Mouse (Mus musculus): Measurements from ENCODE around the gene Klhdc2. TPM values are rescaled to one million over a fixed set of nuclear protein-coding genes. Genes with fewer than 3 reads are reported as not detected.

Gene Klhdc2
- polyA plus RNA-seq, 1 experiment from 2014 or later, result 313 TPM

DNA sequence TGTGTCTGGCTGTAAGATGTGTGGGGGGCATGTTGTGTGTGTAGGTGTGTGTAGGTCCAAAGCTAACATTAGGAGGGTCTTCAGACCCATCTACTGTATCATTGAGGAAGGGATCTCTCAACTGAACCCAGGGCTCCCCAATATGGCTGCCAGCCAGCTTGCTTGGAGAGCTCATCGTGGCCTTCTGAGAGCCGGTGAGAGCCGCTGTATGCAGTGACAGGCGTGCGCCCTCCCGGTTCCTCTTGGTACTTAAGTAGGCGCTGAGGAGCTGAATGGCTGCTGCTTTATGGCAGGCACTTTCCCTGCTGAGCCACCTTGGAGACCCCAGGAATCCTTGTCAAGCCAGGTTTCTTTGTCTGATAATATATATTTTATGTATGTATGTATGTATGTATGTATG, 9.9 kb downstream of the Klhdc2 start:
- Histone ChIP-seq H3K27me3 (no peaks in the 10 kb centered on the region), H3K9me3 (no peaks in the 10 kb centered on the region), H3K4me1 (replicated peaks) (no peaks in the 10 kb centered on the region), H3K4me2 (replicated peaks) (no peak overlapping the region), H3K27ac (no peak overlapping the region), H3K36me3 (peaks cover 93% of the 10 kb centered on the region), H3K9ac (replicated peaks) (no peak overlapping the region), H3K4me3 (replicated peaks) (no peak overlapping the region)
- ATAC-seq, result no peak
- 95% methylated on average over 7 of the region's 7 CpGs for WGBS

- no peaks in the 10 kb centered on the region for H3K27me3 ChIP-seq
- H3K4me1 ChIP-seq (replicated peaks), result no peaks in the 10 kb centered on the region
- H3K36me3 ChIP-seq, result peaks cover 89% of the 10 kb centered on the region
- H3K9ac ChIP-seq (replicated peaks), result no peak overlapping the region
- H3K4me3 ChIP-seq (replicated peaks), result no peak overlapping the region
- no peaks in the 10 kb centered on the region for H3K9me3 ChIP-seq
- no peak overlapping the region for H3K4me2 ChIP-seq (replicated peaks)
- H3K27ac ChIP-seq, result no peak overlapping the region
- WGBS, result 98% methylated on average over 4 of the region's 4 CpGs
- ATAC-seq, result no peak
These were observed 13.2 kb downstream of the Klhdc2 start for GRCm38 (mm10) chr12:69309659-69310058.

- no peaks in the 10 kb centered on the region for H3K9me3 ChIP-seq
- H3K27me3 ChIP-seq, result no peaks in the 10 kb centered on the region
- H3K4me2 ChIP-seq (replicated peaks), result no peak overlapping the region
- H3K27ac ChIP-seq, result no peak overlapping the region
- H3K4me1 ChIP-seq (replicated peaks), result no peaks in the 10 kb centered on the region
- no peak overlapping the region for H3K4me3 ChIP-seq (replicated peaks)
- peaks cover 73% of the 10 kb centered on the region for H3K36me3 ChIP-seq
- no peak overlapping the region for H3K9ac ChIP-seq (replicated peaks)
- no peak for ATAC-seq
These were observed 21.9 kb downstream of the Klhdc2 start for GRCm38 (mm10) chr12:69318431-69318830.

- 90% methylated on average over 3 of the region's 3 CpGs for WGBS
- no peaks in the 10 kb centered on the region for H3K27me3 ChIP-seq
- no peak overlapping the region for H3K4me3 ChIP-seq (replicated peaks)
- H3K4me1 ChIP-seq (replicated peaks), result no peaks in the 10 kb centered on the region
- H3K36me3 ChIP-seq, result peaks cover 69% of the 10 kb centered on the region
- no peak for ATAC-seq
- H3K9ac ChIP-seq (replicated peaks), result no peak overlapping the region
- no peaks in the 10 kb centered on the region for H3K9me3 ChIP-seq
- H3K27ac ChIP-seq, result no peak overlapping the region
- no peak overlapping the region for H3K4me2 ChIP-seq (replicated peaks)
These were observed 34.7 kb downstream of the Klhdc2 start for GRCm38 (mm10) chr12:69331187-69331586.

DNA sequence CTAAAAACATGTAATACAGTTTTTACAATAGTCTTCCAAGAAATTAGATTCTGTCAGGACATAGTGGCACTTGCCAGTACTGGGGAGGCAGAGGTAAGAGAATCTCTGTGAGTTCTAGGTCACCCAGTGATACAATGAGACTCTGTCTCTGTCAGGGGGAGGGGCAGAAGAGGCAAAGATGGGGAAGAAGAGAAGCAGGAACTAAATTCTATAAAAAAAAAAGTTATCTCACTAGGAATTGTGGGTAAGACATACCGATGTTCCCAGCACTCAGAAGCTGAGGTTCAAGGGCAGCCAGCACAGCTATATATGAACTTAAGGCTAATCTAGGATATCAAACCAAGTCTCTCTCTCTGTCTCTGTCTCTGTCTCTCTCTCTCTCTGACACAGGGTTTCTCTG, 35.7 kb downstream of the Klhdc2 start:
- Histone ChIP-seq H3K4me3 (replicated peaks) (no peak overlapping the region), H3K27me3 (no peaks in the 10 kb centered on the region), H3K9ac (replicated peaks) (no peak overlapping the region), H3K4me2 (replicated peaks) (no peak overlapping the region), H3K9me3 (no peaks in the 10 kb centered on the region), H3K36me3 (peaks cover 68% of the 10 kb centered on the region), H3K27ac (no peak overlapping the region), H3K4me1 (replicated peaks) (no peaks in the 10 kb centered on the region)
- ATAC-seq, result no peak
- 94% methylated on average over 1 of the region's 1 CpGs for WGBS

GRCm38 (mm10) chr12:69333547-69333946, 37.1 kb downstream of the Klhdc2 start:
- H3K27ac ChIP-seq, result no peak overlapping the region
- no peak for ATAC-seq
- no peak overlapping the region for H3K4me2 ChIP-seq (replicated peaks)
- H3K4me1 ChIP-seq (replicated peaks), result no peaks in the 10 kb centered on the region
- H3K9ac ChIP-seq (replicated peaks), result no peak overlapping the region
- no peaks in the 10 kb centered on the region for H3K27me3 ChIP-seq
- 90% methylated on average over 2 of the region's 2 CpGs for WGBS
- H3K36me3 ChIP-seq, result peaks cover 67% of the 10 kb centered on the region
- no peaks in the 10 kb centered on the region for H3K9me3 ChIP-seq
- H3K4me3 ChIP-seq (replicated peaks), result no peak overlapping the region

DNA sequence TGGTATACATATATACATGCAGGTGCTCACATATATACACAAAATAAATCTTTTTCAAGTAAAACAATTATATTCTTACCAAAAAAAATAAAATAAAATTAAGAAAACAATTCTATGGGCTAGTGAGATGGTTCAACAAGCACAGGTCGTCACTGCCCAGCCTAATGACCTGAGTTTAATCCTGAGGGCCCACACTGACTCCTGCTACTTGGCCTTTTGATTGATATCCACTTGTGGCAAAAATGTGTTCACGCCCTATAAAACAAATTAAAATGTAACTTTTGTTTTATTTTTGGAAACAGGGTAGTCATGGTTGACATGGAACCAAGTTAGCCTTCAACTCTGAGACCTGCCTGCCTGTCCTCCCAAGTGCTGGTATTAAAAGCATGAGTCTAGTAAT, 53.4 kb downstream of the Klhdc2 start:
- Histone ChIP-seq H3K4me2 (replicated peaks) (no peak overlapping the region), H3K9ac (replicated peaks) (no peak overlapping the region), H3K27me3 (no peaks in the 10 kb centered on the region), H3K4me1 (replicated peaks) (no peaks in the 10 kb centered on the region), H3K27ac (no peak overlapping the region), H3K4me3 (replicated peaks) (no peak overlapping the region), H3K9me3 (no peaks in the 10 kb centered on the region), H3K36me3 (peaks cover 76% of the 10 kb centered on the region)
- 90% methylated on average over 2 of the region's 2 CpGs for WGBS
- no peak for ATAC-seq

DNA sequence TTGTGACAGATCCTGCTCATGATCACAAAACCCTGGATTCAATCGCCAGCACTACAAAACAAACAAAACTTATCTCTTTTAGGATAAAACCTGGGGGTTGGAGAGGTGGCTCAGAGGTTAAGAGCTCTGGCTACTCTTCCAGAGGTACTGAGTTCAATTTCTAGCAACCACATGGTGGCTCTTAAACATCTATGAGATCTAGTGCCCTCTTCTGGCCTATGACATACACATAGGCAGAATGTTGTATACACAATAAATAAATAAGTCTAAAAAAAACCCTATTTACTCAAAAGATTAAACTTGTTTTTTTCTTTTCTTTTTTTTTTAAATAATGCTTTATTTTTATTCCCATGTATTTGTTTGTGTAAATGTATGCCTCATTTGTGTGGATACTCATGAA, 55.2 kb downstream of the Klhdc2 start:
- H3K36me3 ChIP-seq, result peaks cover 65% of the 10 kb centered on the region
- WGBS, result 91% methylated on average over 1 of the region's 1 CpGs

GRCm38 (mm10) chr12:69356546-69357299, 60.2 kb downstream of the Klhdc2 start, which contains the start of gene Nemf:
TSS of gene Nemf (minus strand) at chr12:69357165.
- Histone ChIP-seq H3K9ac (replicated peaks) (peak within 1 kb of the TSS; percentile 91), H3K4me2 (replicated peaks) (peak within 1 kb of the TSS; percentile 87), H3K4me3 (replicated peaks) (peak within 1 kb of the TSS; percentile 83), H3K9me3 (no peaks in the 10 kb centered on the region), H3K27me3 (no peaks in the 10 kb centered on the region), H3K27ac (peak within 1 kb of the TSS; percentile 89), H3K36me3 (peaks cover 26% of the 10 kb centered on the region), H3K4me1 (replicated peaks) (peaks cover 15% of the 10 kb centered on the region)
- peak; percentile 72 for ATAC-seq
- under 1% methylated on average over 43 of the region's 50 CpGs for WGBS

More for the DNA sequence above, 55.2 kb downstream of the Klhdc2 start:
- ATAC-seq, result no peak
- Histone ChIP-seq H3K9me3 (no peaks in the 10 kb centered on the region), H3K27ac (no peak overlapping the region), H3K27me3 (no peaks in the 10 kb centered on the region), H3K4me2 (replicated peaks) (no peak overlapping the region), H3K4me1 (replicated peaks) (peaks cover 12% of the 10 kb centered on the region), H3K9ac (replicated peaks) (no peak overlapping the region), H3K4me3 (replicated peaks) (no peak overlapping the region)

DNA sequence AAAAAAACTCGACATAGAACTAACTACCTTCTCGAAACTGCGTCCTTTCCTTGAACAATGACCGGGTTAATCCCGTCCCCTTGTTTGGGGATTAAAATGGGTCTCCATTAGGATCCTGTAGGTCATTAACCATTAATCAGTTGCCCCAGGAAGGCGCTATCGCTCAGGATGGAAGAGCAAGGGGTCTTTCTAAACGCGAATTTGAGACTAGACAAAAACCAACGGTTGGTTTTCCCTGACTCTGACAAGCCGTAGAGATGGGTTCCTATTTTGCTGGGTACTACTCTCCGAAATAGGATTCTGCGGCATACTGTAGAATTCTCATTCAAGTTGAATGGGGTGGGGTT, 60.8 kb downstream of the Klhdc2 start:
- Histone ChIP-seq H3K4me2 (replicated peaks) (peak overlapping the region; percentile 87), H3K9ac (replicated peaks) (peak overlapping the region; percentile 91), H3K4me3 (replicated peaks) (peak overlapping the region; percentile 83), H3K27ac (no peak overlapping the region), H3K27me3 (no peaks in the 10 kb centered on the region), H3K9me3 (no peaks in the 10 kb centered on the region), H3K36me3 (peaks cover 21% of the 10 kb centered on the region), H3K4me1 (replicated peaks) (peaks cover 20% of the 10 kb centered on the region)
- 5% methylated on average over 13 of the region's 13 CpGs for WGBS
- no peak; the same call in 1 of the 2 replicates for ATAC-seq

Other genes with a start within 250 kb of the Klhdc2 start
- 1,365 and 1,372 TPM in 2 replicates for gene Rps29, start 137.5 kb upstream of the Klhdc2 start, polyA plus RNA-seq (2015; fragmentation: Nextera tagmentation; extraction: Ambion mirVana)
- gene Lrr1, start 127.9 kb upstream of the Klhdc2 start, polyA plus RNA-seq (2015; fragmentation: Nextera tagmentation; extraction: Ambion mirVana), result 9.7 and 11.0 TPM in 2 replicates
- gene Rpl36al, start 112.6 kb upstream of the Klhdc2 start, polyA plus RNA-seq (2015; fragmentation: Nextera tagmentation; extraction: Ambion mirVana), result 369 and 374 TPM in 2 replicates
- 32.0 and 35.0 TPM in 2 replicates for gene Mgat2, start 112.5 kb upstream of the Klhdc2 start, polyA plus RNA-seq (2015; fragmentation: Nextera tagmentation; extraction: Ambion mirVana)
- gene Gm49383, start 99.6 kb upstream of the Klhdc2 start, polyA plus RNA-seq (2015; fragmentation: Nextera tagmentation; extraction: Ambion mirVana), result 20.7 and 24.5 TPM in 2 replicates
- gene Dnaaf2, start 98.3 kb upstream of the Klhdc2 start, polyA plus RNA-seq (2015; fragmentation: Nextera tagmentation; extraction: Ambion mirVana), result 8.2 and 8.9 TPM in 2 replicates
- 15.8 and 19.0 TPM in 2 replicates for gene Gm49384, start 92.4 kb upstream of the Klhdc2 start, polyA plus RNA-seq (2015; fragmentation: Nextera tagmentation; extraction: Ambion mirVana)
- 9.6 and 10.0 TPM in 2 replicates for gene Pole2, start 68.5 kb upstream of the Klhdc2 start, polyA plus RNA-seq (2015; fragmentation: Nextera tagmentation; extraction: Ambion mirVana)
- 9.1 and 10.5 TPM in 2 replicates for gene Klhdc1, start 55.5 kb upstream of the Klhdc2 start, polyA plus RNA-seq (2015; fragmentation: Nextera tagmentation; extraction: Ambion mirVana)
- gene Nemf, start 60.5 kb downstream of the Klhdc2 start, polyA plus RNA-seq (2015; fragmentation: Nextera tagmentation; extraction: Ambion mirVana), result 97.3 and 103 TPM in 2 replicates
- gene Arf6, start 75.5 kb downstream of the Klhdc2 start, polyA plus RNA-seq (2015; fragmentation: Nextera tagmentation; extraction: Ambion mirVana), result 23.9 and 27.8 TPM in 2 replicates
- 0.72 and 1.5 TPM in 2 replicates for gene Gm9887, start 75.8 kb downstream of the Klhdc2 start, polyA plus RNA-seq (2015; fragmentation: Nextera tagmentation; extraction: Ambion mirVana)

All from midbrain, embryonic 13.5 days (tissue).